Mouse (Mus musculus) forelimb bud, embryonic 11.5 days (tissue): ENCODE data around the gene C1qtnf1.

ENCODE experiments used
- DNase-seq: peaks from one replicate; pipeline ENCODE4 v3.0.0-alpha.2; 2012; ENCODE audit warnings: low read depth, low spot score

Gene C1qtnf1

DNA sequence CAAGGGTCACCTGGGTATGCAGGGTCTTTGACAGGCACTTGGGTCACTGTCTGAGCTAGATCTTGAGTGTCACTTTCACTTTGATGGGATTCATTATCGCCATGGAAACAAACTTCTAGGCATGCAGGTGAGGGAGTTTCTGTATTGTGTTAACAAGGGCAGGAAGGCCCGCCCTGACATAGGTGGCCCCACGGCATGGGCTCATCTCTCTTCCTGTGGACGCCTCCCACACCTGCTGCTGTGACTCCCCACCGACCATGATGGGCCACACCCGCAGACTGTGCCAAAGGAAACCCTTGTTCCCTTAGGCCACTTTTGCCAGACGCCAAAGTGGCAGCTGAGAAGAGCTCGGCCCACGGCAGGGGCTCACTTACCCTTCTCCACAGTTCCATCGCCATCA is 17.5 kb upstream of the C1qtnf1 start:
- DNase-seq, result no peak

DNA sequence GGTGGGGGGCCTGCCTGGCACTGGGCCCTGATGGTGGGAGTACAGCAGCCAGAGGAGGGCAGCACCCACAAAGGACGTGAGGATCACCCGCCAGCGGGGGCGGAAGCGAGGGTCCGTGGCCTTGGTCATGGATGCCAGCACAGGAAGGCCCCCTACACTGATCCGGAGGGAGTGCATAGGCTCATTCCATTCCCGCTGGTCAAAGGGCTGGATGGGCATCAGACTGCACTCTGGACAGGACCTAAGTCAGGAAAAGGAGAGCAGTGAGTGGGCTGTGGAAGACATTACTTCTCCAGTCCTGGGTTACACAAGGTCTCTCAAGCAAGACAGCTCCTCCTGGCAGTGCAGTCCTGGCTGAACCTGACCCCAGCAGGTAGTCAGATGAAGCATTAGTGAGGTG is 16.7 kb upstream of the C1qtnf1 start:
- DNase-seq, result no peak

DNA sequence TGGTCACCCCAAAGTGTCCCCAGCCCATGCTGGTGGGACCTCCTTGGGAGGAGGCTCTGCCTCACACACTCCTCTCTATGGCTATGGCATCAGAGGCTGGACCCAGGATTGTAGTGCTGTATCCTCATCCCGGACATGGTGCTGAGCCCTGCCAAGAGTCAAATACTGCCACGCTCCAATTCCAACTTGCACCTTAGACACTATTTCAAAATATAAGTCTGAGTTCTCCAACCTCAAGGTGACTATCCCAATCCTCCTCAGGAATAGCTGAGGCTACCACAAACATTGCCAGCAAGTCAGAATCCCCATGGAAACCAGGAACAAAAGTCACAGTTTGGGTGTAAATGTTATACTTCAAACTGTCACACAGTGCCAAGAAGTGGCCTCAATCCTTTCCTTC is 15.4 kb upstream of the C1qtnf1 start:
- no peak for DNase-seq

GRCm38 (mm10) chr11:118413055-118413454 is 14.9 kb upstream of the C1qtnf1 start:
- DNase-seq, result no peak

DNA sequence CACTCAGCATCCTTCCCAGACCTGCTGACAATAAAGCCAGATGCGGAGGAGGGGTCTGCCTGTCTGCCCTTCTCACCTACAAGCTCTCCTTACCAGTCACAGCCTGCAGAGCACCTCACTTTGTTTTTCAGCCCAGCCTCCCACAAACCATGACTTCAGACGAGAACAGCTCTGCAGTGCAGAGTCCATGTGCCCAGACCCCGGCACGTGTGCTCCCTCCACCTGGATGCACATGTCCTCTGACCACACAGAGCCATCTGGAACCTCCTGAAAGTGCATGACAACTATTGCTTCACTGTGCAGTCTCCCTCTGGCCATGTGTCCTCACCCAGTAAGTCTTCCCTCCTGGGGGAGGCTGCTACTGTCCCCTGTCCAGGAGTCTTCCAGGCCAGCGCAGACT is 13.7 kb upstream of the C1qtnf1 start:
- no peak for DNase-seq

DNA sequence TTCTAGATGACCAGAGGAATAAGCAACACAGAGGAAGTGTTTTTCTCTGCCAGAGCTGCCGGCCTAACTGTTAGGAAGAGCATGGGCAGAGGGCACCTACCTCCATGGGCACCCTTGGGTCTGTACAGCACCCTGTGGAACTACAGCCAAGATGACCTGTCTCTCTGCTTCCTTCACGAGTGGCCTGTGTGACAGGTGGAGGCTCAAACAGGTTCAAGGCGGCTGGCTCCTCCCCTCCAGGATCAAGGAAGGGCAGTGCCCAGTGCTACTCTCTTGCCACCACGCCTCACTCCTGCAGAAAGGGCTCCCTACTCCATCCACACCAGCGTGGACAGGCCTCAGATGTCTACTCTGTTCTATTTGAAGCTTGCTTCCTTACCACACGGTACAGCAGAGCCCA is 12.4 kb upstream of the C1qtnf1 start:
- no peak for DNase-seq

- DNase-seq, result no peak
These were observed 12.0 kb upstream of the C1qtnf1 start for GRCm38 (mm10) chr11:118416046-118416445.

GRCm38 (mm10) chr11:118417496-118417895 is 10.5 kb upstream of the C1qtnf1 start:
- DNase-seq, result no peak

DNA sequence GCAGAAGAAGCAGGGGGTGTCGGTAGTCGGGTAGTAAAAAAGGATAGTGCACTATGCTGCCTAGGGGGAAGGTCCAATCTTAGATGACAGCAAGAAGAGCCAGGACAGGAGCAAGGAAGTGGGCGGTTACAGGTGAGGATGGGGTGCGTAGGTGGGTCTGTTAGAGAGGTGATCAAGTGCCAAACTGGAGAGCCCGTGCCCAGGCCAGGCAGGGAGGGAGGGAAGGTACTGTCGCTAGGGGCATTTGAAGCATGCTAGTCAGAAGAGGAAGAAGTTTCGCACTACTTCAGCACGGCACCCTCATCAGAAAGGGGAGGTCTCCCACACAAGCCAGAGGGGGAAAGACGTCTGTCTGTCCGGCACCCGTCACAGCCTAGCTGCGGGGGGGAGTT is 9.6 kb upstream of the C1qtnf1 start:
- DNase-seq, result no peak

- peak; percentile 98 for DNase-seq
These were observed 9.0 kb upstream of the C1qtnf1 start, which contains the start of gene Cant1 for GRCm38 (mm10) chr11:118418834-118419504. TSS of gene Cant1 (minus strand) at chr11:118419086.

DNA sequence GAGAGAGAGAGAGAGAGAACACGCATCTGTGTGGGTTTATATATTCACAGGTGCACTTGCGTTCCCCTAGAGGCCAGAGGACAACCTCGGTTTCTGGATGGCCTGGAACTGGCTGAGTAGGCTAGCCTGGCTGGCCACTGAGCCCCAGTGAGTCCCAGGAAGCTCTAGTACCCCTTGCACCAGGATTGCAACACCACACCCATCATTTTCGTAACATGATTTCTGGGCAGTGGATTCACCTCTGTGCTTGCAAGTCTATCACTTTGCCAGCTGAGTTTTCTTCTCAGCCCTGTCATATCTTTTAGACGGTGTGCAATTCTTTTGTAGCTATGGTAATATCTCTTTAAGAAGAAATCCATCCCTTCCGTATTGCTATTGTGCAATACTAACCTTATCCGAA is 7.7 kb upstream of the C1qtnf1 start:
- DNase-seq, result no peak

DNA sequence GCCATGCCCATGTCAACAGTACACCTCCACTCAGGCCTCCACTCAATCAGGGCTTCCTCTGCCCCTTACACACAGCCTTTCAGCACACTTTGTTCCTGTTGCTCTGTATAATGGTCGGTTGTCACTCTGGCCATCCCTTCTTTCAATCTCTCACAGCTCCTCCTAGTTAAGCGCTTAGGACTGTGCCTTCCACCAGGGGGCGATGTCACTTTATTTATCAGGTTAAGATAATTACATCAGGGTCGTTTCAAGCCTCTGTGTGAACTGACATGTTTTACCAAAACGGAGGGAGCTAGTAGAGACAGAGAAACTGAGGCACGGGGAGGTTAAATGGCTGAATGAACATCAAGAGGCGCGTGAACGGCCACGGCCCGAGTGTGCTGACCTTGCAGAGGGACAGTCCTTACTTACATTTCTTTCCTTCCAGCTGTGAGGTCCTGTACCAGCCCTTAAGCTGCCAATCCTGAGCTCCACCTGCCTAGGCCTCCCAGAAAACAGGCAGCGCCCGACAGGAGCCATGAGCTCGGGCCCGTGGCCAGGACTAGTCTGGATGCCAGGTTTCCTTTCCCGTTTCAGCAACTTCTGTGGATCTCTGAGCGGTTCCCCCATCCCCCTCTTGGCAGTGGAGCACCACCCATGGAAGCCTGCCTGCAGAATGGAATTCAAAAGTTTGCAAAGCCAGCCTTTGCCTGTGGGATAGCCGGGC is 4.6 kb upstream of the C1qtnf1 start:
- DNase-seq, result peak; percentile 82

DNA sequence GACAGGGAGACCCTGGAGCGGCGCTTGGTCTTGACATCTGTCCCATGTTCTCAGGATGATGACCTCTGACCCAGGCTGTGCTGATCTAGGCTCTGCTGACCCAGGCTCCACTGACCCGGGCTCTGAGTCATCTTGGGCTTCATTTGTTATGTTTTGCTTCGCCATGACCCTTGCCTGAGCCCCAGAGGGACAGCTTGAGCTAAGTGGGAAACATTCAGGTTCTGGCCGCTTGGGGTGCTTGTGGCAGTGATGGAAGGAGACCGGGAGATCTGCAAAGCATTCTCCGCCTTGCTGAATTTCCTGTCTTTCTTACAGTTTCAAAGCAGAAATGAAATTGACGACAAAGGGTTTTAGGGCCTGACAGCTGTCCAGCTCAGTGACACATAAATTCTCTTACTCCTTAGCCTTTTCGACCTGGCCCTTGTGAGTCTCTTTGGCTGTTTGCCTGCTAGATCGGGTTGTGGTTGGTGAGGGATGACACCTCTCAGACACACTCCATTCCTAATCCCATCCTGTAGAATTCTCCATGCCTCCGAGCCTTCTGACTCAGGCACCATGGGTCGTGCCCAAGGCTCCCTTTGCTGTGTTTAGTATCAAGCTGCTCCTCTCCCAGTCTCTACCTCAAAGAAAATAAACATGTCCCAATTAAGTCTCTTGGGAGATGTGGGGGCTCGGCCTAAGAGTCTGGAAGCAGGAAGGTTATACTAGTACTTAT is 3.2 kb upstream of the C1qtnf1 start:
- DNase-seq, result no peak

GRCm38 (mm10) chr11:118426765-118427164 is 1.2 kb upstream of the C1qtnf1 start:
- no peak for DNase-seq

DNA sequence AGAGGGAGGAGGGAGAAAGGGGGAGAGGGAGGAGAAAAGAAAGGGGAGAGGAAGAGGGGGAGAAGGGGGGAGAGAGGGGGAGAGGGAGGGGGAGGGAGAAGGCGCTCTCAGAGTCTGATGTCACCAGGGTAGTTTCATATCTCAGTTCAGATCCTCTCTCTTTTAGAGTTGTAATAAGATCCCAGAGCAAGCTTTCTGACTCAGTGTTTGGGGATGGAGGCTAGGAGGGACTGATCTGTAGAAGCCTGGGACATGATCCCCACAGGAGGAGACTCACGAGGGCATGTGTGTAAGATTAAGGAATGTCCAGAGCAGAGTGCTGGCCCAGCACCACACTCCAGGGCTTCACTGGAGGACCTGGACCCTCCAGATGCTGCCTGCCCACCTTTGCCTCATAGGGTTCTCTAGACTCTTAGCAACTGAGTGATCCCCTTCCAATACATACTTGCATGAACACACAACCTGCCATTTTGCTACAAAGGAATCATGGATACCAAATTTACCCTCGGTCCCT is 680 bp upstream of the C1qtnf1 start:
- no peak for DNase-seq

GRCm38 (mm10) chr11:118428460-118428868 is 461 bp downstream of the C1qtnf1 start:
- DNase-seq, result no peak

DNA sequence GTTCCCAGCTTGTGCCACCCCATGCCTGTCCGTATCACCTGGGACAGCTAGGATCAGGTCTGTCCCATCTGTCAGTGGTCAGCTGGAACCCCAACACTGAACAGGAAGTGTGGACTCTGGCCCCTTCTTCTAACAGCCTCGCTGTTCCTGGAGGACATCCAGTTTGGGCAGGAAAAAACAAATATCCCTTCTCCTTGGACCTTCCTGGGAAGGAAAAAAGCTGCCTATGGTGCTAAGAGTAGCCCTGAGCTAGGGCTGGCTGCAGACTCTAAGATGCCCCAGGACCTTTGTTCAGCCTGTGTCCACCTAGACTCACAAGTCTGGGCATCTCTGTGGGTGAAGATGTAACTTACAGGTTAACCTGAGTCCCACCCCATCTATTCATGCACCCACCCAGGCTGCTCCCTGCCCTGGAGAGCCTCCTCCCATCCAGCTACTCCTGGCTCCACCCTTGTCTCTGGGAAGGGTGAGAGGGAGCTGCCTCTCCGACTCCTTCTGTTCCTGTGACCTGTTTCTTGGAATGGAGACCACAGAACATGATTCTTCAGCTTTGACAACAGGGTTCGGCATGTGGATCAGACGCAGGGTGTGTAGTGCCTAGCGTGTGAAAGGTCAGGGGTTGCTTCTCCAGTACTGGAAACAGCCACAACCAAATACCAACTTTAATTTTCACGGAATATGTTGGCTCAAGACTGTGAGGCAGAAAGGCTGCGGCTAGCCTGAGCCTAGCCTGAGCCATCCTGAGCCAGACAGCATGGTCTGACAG is 1.1 kb downstream of the C1qtnf1 start:
- DNase-seq, result no peak

- DNase-seq, result no peak
These were observed 2.4 kb downstream of the C1qtnf1 start for GRCm38 (mm10) chr11:118430291-118430885.

GRCm38 (mm10) chr11:118431100-118431948 is 3.3 kb downstream of the C1qtnf1 start:
- no peak for DNase-seq

- DNase-seq, result no peak
These were observed 5.4 kb downstream of the C1qtnf1 start for GRCm38 (mm10) chr11:118433398-118433868.
